Mouse (Mus musculus) testis, adult 2 months (tissue): ENCODE measurements around the gene Tcf7l1. TPM values are rescaled to one million over a fixed set of nuclear protein-coding genes. Genes with fewer than 3 reads are reported as not detected.

Experiments used
- H3K27ac ChIP-seq: fragments of 200-500 bp; 2 replicates; pipeline ENCODE4 v1.5.1; 2012; ENCODE audit warnings: low read depth, low read length; ENCODE audit not compliant: control insufficient read depth, insufficient read depth
- H3K27me3 ChIP-seq: fragments of 200-500 bp; 2 replicates; pipeline ENCODE4 v1.6.1; 2012; ENCODE audit warnings: mild to moderate bottlenecking, low read length, moderate library complexity; ENCODE audit not compliant: control insufficient read depth, insufficient read depth
- H3K36me3 ChIP-seq: fragments of 200-500 bp; 2 replicates; pipeline ENCODE4 v1.6.1; 2012; ENCODE audit warnings: mild to moderate bottlenecking, low read length; ENCODE audit not compliant: control insufficient read depth, insufficient read depth
- H3K4me1 ChIP-seq: fragments of 200-500 bp; 2 replicates; pipeline ENCODE4 v1.6.1; 2012; ENCODE audit warnings: low read length; ENCODE audit not compliant: control insufficient read depth, insufficient read depth
- H3K4me3 ChIP-seq: fragments of 200-500 bp; 2 replicates; pipeline ENCODE4 v1.5.1; 2012; ENCODE audit warnings: low read depth, mild to moderate bottlenecking, low read length, moderate library complexity, mixed read lengths; ENCODE audit not compliant: control insufficient read depth
- CTCF ChIP-seq: fragments of 200-500 bp; IDR thresholded peaks from 2 replicates; pipeline ENCODE4 v1.5.1; 2012; ENCODE audit warnings: low read depth, mild to moderate bottlenecking, inconsistent platforms, low read length, moderate library complexity; ENCODE audit not compliant: control insufficient read depth, insufficient read depth, insufficient replicate concordance
- POLR2A ChIP-seq: fragments of 200-500 bp; IDR thresholded peaks from 2 replicates; pipeline ENCODE4 v1.6.1; 2012; ENCODE audit warnings: low read depth, mild to moderate bottlenecking, inconsistent platforms, low read length, moderate library complexity; ENCODE audit not compliant: control insufficient read depth
- polyA plus RNA-seq: library from polyadenylated mRNA; depleted of rRNA; stranded (reverse); fragments of >200 nt; gene quantifications from 2 replicates; pipeline ENCODE4 v1.2.3, GENCODE M21; 2012

Tcf7l1 gene
- polyA plus RNA-seq, 1 experiment, result 3.0 TPM

DNA sequence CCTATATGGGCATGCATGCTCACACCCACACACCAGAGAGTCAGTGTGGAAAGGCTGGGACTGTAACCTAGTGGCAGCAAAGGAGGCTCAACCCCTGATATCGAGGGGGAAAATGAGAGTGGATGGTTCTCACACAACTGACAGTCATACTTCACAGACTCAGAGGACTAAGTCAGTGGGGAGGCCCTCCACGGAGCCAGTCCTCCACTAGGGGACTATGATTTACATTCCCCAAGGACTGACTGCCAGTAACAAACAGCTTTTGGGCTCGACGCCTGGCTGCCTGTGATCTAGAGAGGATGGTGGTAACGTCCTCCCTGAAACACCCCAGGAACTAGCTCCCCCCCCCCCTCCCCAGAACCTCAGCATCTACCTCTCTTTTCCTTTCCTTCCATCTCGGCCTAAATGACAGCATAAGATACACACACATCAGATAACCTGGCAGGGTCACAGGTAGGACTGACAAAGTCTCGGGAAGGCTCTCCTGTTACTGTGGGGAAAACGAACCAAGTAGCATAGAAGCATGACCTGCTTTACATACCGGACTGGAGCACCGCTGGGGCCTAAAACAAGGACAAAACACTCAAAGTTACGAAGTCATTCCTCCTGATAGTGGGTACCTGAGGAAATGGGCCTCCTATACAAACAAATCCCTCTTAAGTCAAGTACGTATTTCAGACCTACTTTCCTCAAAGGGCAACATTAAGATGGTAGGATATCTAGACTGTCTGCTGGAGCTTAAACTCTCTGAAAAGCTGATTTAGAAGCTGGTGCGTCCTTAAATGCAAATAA is 191.8 kb downstream of the Tcf7l1 start:
- H3K4me1 ChIP-seq, result peaks cover 12% of the 10 kb centered on the region
- no peaks in the 10 kb centered on the region for H3K27me3 ChIP-seq
- H3K4me3 ChIP-seq, result peak overlapping the region; percentile 95
- no peak overlapping the region; the same call in 1 of the 2 replicates for H3K27ac ChIP-seq
- TF ChIP-seq POLR2A (no peak), CTCF (no peak)
- H3K36me3 ChIP-seq, result no peaks in the 10 kb centered on the region

DNA sequence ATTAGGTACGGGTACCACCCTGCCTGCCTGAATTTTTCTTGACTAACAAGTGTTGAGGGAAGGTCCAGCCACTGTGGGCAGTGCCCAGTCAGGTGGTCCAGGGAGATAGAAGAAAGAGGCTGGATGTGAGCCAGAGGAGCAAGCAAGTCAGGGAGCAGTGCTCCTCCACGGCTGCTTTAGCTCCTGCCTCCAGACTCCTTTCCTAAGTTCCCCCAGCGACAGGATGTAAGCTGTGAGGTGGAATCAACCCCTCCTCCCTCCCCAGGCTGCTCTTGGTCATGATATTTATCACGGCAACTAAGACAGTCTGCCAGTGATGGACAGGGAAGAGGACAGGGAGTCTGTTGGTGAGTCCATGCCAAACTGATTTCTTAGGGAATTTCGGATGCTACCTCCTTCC is 195.1 kb downstream of the Tcf7l1 start:
- Histone ChIP-seq H3K4me3 (no peak overlapping the region), H3K27me3 (no peaks in the 10 kb centered on the region), H3K4me1 (peaks cover 10% of the 10 kb centered on the region), H3K27ac (peak overlapping the region; percentile 33; the same call in 1 of the 2 replicates), H3K36me3 (no peaks in the 10 kb centered on the region)
- TF ChIP-seq CTCF (no peak), POLR2A (no peak)

DNA sequence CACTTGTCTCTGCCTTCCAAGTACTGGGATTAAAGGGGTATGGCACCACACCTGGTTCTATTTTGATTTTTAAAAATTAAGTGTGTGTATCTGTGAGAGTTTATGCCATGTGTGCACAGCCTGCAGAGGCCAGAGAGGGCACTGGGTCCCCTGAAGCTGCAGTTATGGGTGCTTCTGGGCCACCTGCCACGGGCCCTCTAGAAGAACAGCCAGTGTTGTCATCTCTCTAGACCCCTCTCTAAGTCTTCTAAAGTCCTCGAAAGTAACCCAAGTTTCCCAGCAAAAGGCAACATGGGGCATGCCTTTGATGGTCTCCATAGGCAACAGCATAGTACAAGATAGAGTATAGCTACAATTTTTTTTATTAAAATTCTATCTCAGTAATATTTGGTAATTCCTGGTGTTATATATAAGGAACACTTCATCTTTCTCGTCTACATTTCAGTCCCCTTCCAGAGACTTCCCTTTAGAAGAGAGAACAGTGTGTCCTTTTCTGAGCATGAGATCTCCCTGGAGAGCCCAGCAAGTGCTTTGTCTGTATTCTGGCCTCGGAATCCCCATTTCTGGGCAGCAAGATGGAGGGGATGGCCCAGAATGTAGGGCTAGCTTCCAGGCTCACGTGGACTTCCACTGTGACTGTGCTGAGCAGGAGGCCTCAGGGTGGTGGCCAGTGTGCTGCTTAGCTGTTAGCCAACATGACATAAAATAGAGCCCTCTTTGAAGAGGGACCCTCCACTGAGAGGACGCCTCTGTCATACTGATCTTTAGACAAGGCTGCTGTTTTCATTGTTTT is 195.8 kb downstream of the Tcf7l1 start:
- Histone ChIP-seq H3K4me1 (peaks cover 7% of the 10 kb centered on the region), H3K4me3 (no peak overlapping the region), H3K27me3 (no peaks in the 10 kb centered on the region), H3K27ac (peak overlapping the region; percentile 33; the same call in 1 of the 2 replicates), H3K36me3 (no peaks in the 10 kb centered on the region)
- no peak for TF ChIP-seq POLR2A
- no peak for TF ChIP-seq CTCF

DNA sequence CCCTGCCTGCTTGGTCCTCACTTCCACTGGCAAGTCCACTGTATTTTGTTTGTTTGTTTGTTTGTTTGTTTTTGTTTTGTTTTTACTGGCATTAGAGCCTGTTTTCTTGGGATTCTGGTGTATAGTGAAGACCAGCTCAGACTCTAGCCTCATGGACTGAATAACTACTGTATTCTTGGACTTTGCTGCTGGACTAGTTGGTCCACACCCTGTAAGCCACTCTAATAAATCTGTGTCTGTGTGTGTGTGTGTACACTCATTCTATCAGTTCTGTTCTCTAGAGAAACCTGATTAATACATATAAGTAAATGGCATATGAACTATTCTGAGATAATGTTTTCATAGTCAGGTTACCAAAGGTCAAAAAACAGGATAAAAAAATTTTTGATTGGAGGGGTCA is 198.9 kb downstream of the Tcf7l1 start:
- TF ChIP-seq POLR2A, result no peak
- TF ChIP-seq CTCF, result no peak
- Histone ChIP-seq H3K27me3 (no peaks in the 10 kb centered on the region), H3K4me1 (no peaks in the 10 kb centered on the region; the same call in 1 of the 2 replicates), H3K4me3 (no peak overlapping the region), H3K36me3 (no peaks in the 10 kb centered on the region), H3K27ac (no peak overlapping the region)

DNA sequence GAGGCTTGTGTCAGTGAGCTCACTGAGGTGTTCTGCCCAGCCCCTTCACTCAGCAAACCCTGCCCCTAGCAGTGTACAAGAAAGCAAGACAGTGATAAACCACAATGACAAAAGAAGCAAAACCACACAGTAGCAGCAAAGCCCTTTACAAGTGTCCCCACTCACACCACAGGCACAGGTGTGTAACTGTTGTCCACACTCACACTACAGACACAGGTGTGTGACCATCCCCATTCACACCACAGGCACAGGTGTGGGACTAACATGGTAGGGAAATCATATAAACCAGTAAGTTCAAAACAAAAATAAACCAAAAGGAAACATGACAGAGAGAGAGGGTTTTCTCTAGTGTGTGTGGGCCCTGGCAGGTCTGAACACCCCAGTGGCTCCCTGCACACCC is 200.7 kb downstream of the Tcf7l1 start:
- Histone ChIP-seq H3K4me3 (no peak overlapping the region), H3K27ac (no peak overlapping the region), H3K36me3 (no peaks in the 10 kb centered on the region), H3K4me1 (no peaks in the 10 kb centered on the region), H3K27me3 (no peaks in the 10 kb centered on the region)
- no peak for TF ChIP-seq CTCF
- no peak for TF ChIP-seq POLR2A

DNA sequence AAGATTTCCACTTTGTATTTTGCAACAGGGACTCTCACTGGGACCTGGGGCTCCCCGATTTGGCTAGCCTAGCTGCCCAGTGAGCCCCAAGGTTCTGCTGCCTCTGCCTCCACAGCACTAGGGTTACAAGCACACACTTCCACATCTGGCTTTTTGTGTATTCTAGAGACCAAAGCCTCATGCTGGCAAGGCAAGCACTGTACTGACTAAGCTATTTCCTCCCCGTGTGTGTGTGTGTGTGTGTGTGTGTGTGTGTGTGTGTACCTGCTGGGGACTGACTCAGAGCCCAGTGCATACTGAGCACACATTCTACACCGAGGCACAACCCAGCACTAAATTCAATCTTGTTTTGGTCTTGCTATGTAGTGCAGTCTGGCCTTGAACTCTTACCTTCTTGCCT is 202.4 kb downstream of the Tcf7l1 start:
- TF ChIP-seq POLR2A (no peak), CTCF (no peak)
- Histone ChIP-seq H3K4me1 (no peaks in the 10 kb centered on the region), H3K27me3 (no peaks in the 10 kb centered on the region), H3K27ac (no peak overlapping the region), H3K4me3 (no peak overlapping the region), H3K36me3 (no peaks in the 10 kb centered on the region)

DNA sequence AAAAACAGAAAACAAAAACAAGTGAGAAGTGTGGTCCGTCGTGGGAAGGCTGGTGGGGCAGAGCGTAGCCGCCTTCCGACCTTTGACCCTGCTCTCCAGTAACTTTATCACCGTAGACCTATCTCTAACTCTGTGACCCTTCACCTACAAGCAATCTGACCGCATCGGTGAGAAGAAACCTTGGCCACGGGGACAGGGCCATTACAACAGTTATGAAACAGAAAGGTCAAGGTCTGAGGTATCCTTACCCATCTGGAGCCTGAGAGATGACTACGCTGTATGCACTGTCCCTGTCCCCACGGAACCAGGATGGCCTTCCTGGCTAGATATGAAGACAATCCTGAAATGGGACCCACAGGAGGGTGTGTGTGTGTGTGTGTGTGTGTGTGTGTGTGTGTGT is 204.9 kb downstream of the Tcf7l1 start:
- no peaks in the 10 kb centered on the region for H3K4me1 ChIP-seq
- no peak overlapping the region; the same call in 1 of the 2 replicates for H3K27ac ChIP-seq
- no peaks in the 10 kb centered on the region for H3K27me3 ChIP-seq
- no peaks in the 10 kb centered on the region; the same call in 1 of the 2 replicates for H3K36me3 ChIP-seq
- TF ChIP-seq POLR2A, result no peak
- TF ChIP-seq CTCF, result no peak
- H3K4me3 ChIP-seq, result no peak overlapping the region
